Mouse (Mus musculus): ENCODE measurements around the gene Nes. TPM values are rescaled to one million over a fixed set of nuclear protein-coding genes. Genes with fewer than 3 reads are reported as not detected.

The Nes gene
- polyA plus RNA-seq, 1 experiment from 2014 or later = 45.0 TPM

DNA sequence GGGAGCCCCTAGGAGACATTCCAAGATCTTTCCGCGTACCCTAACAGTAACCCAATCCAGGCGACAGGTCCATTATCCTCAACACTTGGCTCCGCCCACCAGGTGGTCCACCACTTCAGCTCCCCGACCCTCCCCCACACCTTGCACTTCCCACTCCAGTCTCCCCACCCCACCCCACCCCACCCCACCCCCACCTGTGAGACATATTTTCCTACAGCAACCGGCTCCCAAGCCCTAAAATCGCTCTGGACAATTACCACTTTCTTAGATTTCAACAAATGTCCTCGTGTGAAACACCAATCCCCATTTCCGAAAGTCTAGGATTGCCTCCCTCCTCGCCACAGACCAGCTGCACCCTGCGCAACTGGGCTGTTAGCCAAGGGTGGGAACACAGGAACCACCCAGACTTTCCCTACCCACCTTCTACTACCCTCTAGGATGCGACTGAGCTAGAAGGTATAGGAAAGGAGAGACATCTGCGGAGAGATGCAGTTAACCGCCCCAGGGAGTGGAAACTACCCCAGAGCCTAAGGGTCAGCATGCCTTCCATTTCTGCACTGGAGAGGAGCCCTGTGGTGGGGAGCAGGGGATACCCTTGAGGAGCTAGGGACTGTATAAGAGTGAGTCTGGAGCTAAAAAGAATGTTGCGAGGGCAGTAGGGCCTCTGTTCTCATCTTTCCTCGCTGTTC is 21.5 kb upstream of the Nes start:
- ChIA-PET POLR2A (interaction anchor here (1.0 to 1.4 kb wide), 2 partner anchors 9 to 12 kb away, joined by 3 to 5 read pairs; no protein-coding TSS in a partner anchor), CTCF (interaction anchor here (0.8 to 3.6 kb wide), 5 partner anchors 9 to 37 kb away, joined by 5 to 17 read pairs (median 9); no protein-coding TSS in a partner anchor)
- no peak for ATAC-seq
- in situ Hi-C loops (cut with MboI; ENCODE audit: low pct_unique_long_range_greater_than_20kb) = no loop called here
- H3K27me3 ChIP-seq = no peaks in the 10 kb centered on the region
- TF ChIP-seq CTCF (IDR thresholded peaks at IDR 0.05) = no peak
- DNase-seq (ENCODE audit: low read depth, low spot score) = no peak

GRCm38 (mm10) chr3:87949955-87950515 is 20.8 kb upstream of the Nes start:
- no peak for TF ChIP-seq CTCF (IDR thresholded peaks at IDR 0.05)
- H3K27me3 ChIP-seq = no peaks in the 10 kb centered on the region
- no peak for ATAC-seq
- POLR2A ChIA-PET = interaction anchor here (0.5 to 1.4 kb wide), 4 partner anchors 9 to 74 kb away, joined by 3 to 5 read pairs (median 3); no protein-coding TSS in a partner anchor
- DNase-seq (ENCODE audit: low read depth, low spot score) = no peak
- CTCF ChIA-PET = interaction anchor here (0.9 to 3.6 kb wide), 5 partner anchors 9 to 37 kb away, joined by 5 to 17 read pairs (median 9); no protein-coding TSS in a partner anchor
- in situ Hi-C loops (cut with MboI; ENCODE audit: low pct_unique_long_range_greater_than_20kb) = no loop called here

GRCm38 (mm10) chr3:87951946-87952345 is 18.9 kb upstream of the Nes start:
- in situ Hi-C loops (cut with MboI; ENCODE audit: low pct_unique_long_range_greater_than_20kb) = no loop called here
- ChIA-PET POLR2A (no interaction called here), CTCF (interaction anchor here (1.1 to 3.6 kb wide), 4 partner anchors 9 to 35 kb away, joined by 4 to 14 read pairs (median 10); no protein-coding TSS in a partner anchor)
- DNase-seq (ENCODE audit: low read depth, low spot score) = no peak
- H3K27me3 ChIP-seq = no peaks in the 10 kb centered on the region
- TF ChIP-seq CTCF (IDR thresholded peaks at IDR 0.05) = no peak
- ATAC-seq = no peak

DNA sequence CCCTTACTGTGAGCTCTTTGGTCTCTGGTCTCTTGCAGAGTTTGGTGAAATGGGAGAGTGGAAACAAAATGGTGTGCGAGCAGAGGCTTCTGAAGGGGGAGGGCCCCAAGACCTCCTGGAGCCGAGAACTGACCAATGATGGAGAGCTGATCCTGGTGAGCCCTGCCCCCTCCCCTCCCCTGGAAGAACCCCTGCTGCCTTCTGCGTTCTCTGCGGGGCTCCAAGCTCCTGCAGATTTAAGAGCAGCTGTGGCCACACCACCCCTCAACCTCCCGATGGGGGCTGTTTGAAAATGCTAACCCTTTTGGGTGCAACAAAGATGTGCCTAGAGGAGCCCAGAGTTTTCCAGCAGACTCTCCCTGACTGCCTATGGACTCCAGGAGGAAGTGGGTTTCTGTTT is 18.4 kb upstream of the Nes start:
- no peak for TF ChIP-seq CTCF (IDR thresholded peaks at IDR 0.05)
- in situ Hi-C loops (cut with MboI; ENCODE audit: low pct_unique_long_range_greater_than_20kb) = no loop called here
- ATAC-seq (no peak), DNase-seq (ENCODE audit: low read depth, low spot score) (no peak)
- ChIA-PET CTCF (interaction anchor here (1.1 to 3.6 kb wide), 5 partner anchors 8 to 34 kb away, joined by 4 to 14 read pairs (median 6); no protein-coding TSS in a partner anchor), POLR2A (no interaction called here)
- H3K27me3 ChIP-seq = no peaks in the 10 kb centered on the region

GRCm38 (mm10) chr3:87958056-87958455 is 12.8 kb upstream of the Nes start:
- H3K27me3 ChIP-seq = no peaks in the 10 kb centered on the region
- POLR2A ChIA-PET = interaction anchor here (0.7 to 1.4 kb wide), 2 partner anchors 9 to 72 kb away, joined by 3 to 5 read pairs; no protein-coding TSS in a partner anchor
- in situ Hi-C loops (cut with MboI; ENCODE audit: low pct_unique_long_range_greater_than_20kb) = no loop called here
- DNase-seq (ENCODE audit: low read depth, low spot score) (no peak), ATAC-seq (no peak)
- CTCF ChIA-PET = interaction anchor here (5.4 to 18.9 kb wide), 2 partner anchors 14 to 28 kb away, joined by 63 to 437 read pairs; partner anchors contain the start of gene Nes
- no peak for TF ChIP-seq CTCF (IDR thresholded peaks at IDR 0.05)

DNA sequence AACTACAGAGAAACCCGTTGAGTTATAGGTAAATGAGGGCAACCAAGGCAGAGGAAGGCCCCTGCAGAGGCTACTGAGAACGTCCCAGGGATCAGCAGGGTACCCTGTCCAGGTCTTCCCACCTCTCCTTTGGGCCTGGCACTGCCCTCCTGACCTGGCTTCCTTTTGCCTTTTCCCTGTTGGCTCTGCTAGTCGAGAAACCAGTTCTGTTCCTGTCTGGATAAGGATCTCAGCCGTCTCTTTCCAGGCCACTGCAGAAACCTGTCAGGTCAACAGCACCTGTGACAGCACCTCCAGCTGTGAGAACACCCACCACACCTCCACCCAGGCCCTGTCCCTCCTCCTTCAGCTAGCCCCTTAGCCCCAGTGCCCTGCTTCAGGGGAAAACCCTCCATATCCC is 12.4 kb upstream of the Nes start:
- TF ChIP-seq CTCF (IDR thresholded peaks at IDR 0.05) = no peak
- DNase-seq (ENCODE audit: low read depth, low spot score) (no peak), ATAC-seq (no peak)
- in situ Hi-C loops (cut with MboI; ENCODE audit: low pct_unique_long_range_greater_than_20kb) = no loop called here
- CTCF ChIA-PET = interaction anchor here (4.0 to 18.9 kb wide), 3 partner anchors 14 to 28 kb away, joined by 42 to 437 read pairs (median 63); partner anchors contain the start of gene Nes
- POLR2A ChIA-PET = interaction anchor here (1.4 to 3.1 kb wide), 2 partner anchors 9 to 22 kb away, joined by 5 to 15 read pairs; no protein-coding TSS in a partner anchor
- H3K27me3 ChIP-seq = no peaks in the 10 kb centered on the region

DNA sequence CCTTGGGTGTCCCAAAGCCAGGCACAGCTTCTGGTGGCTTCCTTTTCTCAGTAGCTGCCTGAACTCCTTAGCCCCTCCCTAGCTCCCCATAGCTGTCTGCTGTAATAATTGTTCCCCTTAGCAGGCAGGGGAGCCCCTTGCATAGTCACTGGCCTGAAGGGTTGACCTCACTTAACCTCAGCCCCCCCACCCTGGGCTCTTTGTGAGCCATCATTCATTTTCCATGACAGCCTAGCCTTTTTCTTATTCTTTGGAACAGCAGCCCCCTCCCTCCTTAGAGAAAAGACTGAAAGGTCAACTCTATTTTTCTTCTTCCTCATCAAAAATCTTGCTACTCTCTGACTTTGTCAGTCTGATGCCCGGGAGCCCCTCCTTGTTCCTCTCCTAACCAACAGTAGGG is 11.9 kb upstream of the Nes start:
- H3K27me3 ChIP-seq = no peaks in the 10 kb centered on the region
- no peak for ATAC-seq
- no peak for TF ChIP-seq CTCF (IDR thresholded peaks at IDR 0.05)
- POLR2A ChIA-PET = interaction anchor here (1.4 to 3.1 kb wide), 2 partner anchors 10 to 23 kb away, joined by 5 to 15 read pairs; no protein-coding TSS in a partner anchor
- in situ Hi-C loops (cut with MboI; ENCODE audit: low pct_unique_long_range_greater_than_20kb) = no loop called here
- CTCF ChIA-PET = interaction anchor here (4.0 to 18.9 kb wide), 3 partner anchors 13 to 27 kb away, joined by 42 to 437 read pairs (median 63); partner anchors contain the start of gene Nes
- DNase-seq (ENCODE audit: low read depth, low spot score) = no peak

DNA sequence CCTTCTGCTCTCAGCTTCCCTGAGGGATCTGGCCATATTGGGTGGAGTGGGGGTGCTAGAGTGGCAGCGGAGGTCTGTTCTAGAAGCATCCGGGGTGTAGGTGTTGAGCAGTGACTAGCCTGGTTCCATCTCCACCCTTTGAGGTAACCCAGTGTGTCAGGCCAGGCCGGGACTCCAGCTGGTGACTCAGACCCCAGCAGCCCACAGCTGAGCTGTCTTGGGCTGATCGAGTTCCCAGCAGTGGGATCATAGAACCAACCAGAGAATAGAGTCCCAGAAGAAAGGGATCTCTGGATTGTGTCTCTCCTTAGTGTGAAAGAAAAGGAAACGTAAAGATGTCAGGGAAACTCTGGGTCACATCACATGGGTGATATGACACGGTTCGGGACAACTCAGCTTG is 11.5 kb upstream of the Nes start:
- DNase-seq (ENCODE audit: low read depth, low spot score) (no peak), ATAC-seq (no peak)
- in situ Hi-C loops (cut with MboI; ENCODE audit: low pct_unique_long_range_greater_than_20kb) = no loop called here
- CTCF ChIA-PET = interaction anchor here (1.2 to 18.9 kb wide), 5 partner anchors 13 to 99 kb away, joined by 4 to 437 read pairs (median 42); partner anchors contain the start of gene Nes
- H3K27me3 ChIP-seq = no peaks in the 10 kb centered on the region
- TF ChIP-seq CTCF (IDR thresholded peaks at IDR 0.05) = no peak
- POLR2A ChIA-PET = interaction anchor here (1.4 to 3.1 kb wide), 2 partner anchors 10 to 23 kb away, joined by 5 to 15 read pairs; no protein-coding TSS in a partner anchor

DNA sequence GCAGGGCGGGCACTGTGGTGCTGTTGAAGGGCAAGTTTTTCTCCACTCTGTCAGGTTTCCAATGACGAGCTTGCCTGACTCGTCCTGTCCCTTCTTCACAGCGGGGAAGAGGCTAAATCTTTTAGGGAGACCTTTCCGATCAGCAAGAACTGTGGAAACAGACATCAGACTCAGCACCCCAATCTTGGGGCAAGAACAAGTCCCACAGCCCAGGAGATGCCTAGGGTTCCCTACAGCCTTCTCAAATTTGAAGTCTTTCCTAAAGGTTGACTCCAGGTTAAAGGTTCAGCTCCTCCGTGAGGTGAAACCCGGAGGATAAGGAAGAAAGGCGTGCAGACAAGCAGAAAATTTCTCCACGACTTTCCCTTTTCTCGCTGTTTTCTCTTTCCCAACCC is 10.7 kb upstream of the Nes start:
- in situ Hi-C loops (cut with MboI; ENCODE audit: low pct_unique_long_range_greater_than_20kb) = no loop called here

DNA sequence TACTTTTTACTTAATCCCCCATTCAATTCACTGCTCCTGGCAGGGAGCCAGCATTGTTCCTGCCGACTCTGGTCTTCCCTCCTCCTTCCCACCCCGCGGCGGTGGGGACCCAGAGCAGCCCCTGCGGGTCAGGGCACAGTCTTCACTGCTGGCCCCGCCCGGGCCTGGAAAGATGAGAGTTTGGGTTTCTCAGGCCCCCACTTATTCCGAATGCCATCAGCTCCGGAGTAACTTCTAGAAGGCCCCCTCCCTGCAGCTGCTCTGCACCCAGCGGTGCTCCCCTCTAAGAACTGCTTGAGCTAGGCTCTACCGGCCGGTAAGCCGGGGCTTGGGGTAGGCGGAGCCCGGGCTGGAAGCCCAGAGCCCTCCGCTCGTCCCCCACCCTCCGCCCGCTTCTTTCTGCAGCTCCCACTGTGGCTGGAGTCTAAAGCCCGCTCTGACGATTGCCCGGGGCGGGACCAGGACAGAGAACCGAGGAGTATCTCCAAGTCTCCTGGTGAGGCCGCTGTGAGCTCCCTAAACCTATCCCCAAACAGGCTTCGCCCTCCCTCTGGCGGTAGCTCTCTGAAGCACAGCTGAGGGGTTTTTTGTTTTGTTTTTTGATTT is 10.2 kb upstream of the Nes start:
- peak; percentile 95 for ATAC-seq
- no peaks in the 10 kb centered on the region for H3K27me3 ChIP-seq
- CTCF ChIA-PET = interaction anchor here (0.6 to 18.9 kb wide), 20 partner anchors 8 to 192 kb away, joined by 3 to 437 read pairs (median 4); partner anchors contain the start of genes Crabp2, Nes and Prcc
- DNase-seq (ENCODE audit: low read depth, low spot score) = peak; percentile 95
- POLR2A ChIA-PET = interaction anchor here (1.1 to 3.1 kb wide), 4 partner anchors 9 to 75 kb away, joined by 3 to 15 read pairs (median 4); partner anchors contain the start of gene Prcc
- in situ Hi-C loops (cut with MboI; ENCODE audit: low pct_unique_long_range_greater_than_20kb) = no loop called here
- TF ChIP-seq CTCF (IDR thresholded peaks at IDR 0.05) = no peak

More for the DNA sequence above, 10.7 kb upstream of the Nes start:
- CTCF ChIA-PET = interaction anchor here (0.6 to 18.9 kb wide), 19 partner anchors 8 to 191 kb away, joined by 3 to 437 read pairs (median 5); partner anchors contain the start of genes Crabp2, Nes and Prcc
- ATAC-seq (no peak), DNase-seq (ENCODE audit: low read depth, low spot score) (no peak)
- TF ChIP-seq CTCF (IDR thresholded peaks at IDR 0.05) = no peak
- H3K27me3 ChIP-seq = no peaks in the 10 kb centered on the region
- POLR2A ChIA-PET = interaction anchor here (1.1 to 3.1 kb wide), 4 partner anchors 10 to 75 kb away, joined by 3 to 15 read pairs (median 4); partner anchors contain the start of gene Prcc
